Mouse (Mus musculus) layer of hippocampus, adult 2 months (tissue): ENCODE measurements around the gene Rpl41. TPM values are rescaled to one million over a fixed set of nuclear protein-coding genes. Genes with fewer than 3 reads are reported as not detected.
A peak's percentile ranks its signal among the peaks of the same experiment; 100 is the strongest.

Experiments
- DNase-seq, 2 experiments: peaks; one replicate each; pipeline ENCODE4 v3.0.0; 2022; ENCODE audit warnings: low spot score in 2 of 2
- H3K27ac ChIP-seq: fragments of 200-600 bp; 2 replicates; pipeline ENCODE4 v1.8.1; 2022
- H3K4me3 ChIP-seq: fragments of 200-600 bp; 2 replicates; pipeline ENCODE4 v1.8.1; 2022; ENCODE audit warnings: mild to moderate bottlenecking
- CTCF ChIP-seq: fragments of 200-600 bp; conservative IDR thresholded peaks from 2 replicates; pipeline ENCODE4 v1.8.1; 2022; ENCODE audit warnings: antibody characterized with exemption, mild to moderate bottlenecking, moderate library complexity
- total RNA-seq, 2 experiments: library from RNA; stranded (reverse); gene quantifications; 2 replicates each; pipeline ENCODE4 v1.2.3; 2021

The Rpl41 gene
- total RNA-seq, 2 experiments from 2014 or later, result 1,438 to 1,486 TPM

GRCm38 (mm10) chr10:128547361-128548032 is 1.6 kb downstream of the Rpl41 start, which contains the start of gene Zc3h10:
Gene Zc3h10, minus strand, starts transcription at chr10:128547774.
- peak; percentile 71 for TF ChIP-seq CTCF
- DNase-seq, result peak; percentile 92 to 98

GRCm38 (mm10) chr10:128546787-128547186 is 2.3 kb downstream of the Rpl41 start:
- Histone ChIP-seq H3K27ac (peak overlapping the region; percentile 98), H3K4me3 (peak overlapping the region; percentile 75)
- DNase-seq, result no peak
- TF ChIP-seq CTCF, result no peak

More at GRCm38 (mm10) chr10:128547361-128548032, 1.6 kb downstream of the Rpl41 start, which contains the start of gene Zc3h10:
- Histone ChIP-seq H3K27ac (peak within 1 kb of the TSS; percentile 98), H3K4me3 (peak within 1 kb of the TSS; percentile 75)

GRCm38 (mm10) chr10:128546361-128546760 is 2.7 kb downstream of the Rpl41 start:
- Histone ChIP-seq H3K27ac (peak overlapping the region; percentile 98), H3K4me3 (peak overlapping the region; percentile 75)
- TF ChIP-seq CTCF, result peak; percentile 86
- no peak for DNase-seq

- no peak overlapping the region for H3K27ac ChIP-seq
- TF ChIP-seq CTCF, result no peak
- no peak overlapping the region for H3K4me3 ChIP-seq
- no peak for DNase-seq
These were observed 3.6 kb downstream of the Rpl41 start for GRCm38 (mm10) chr10:128545570-128545898.

GRCm38 (mm10) chr10:128544674-128545569 is 4.2 kb downstream of the Rpl41 start:
- no peak for DNase-seq
- no peak overlapping the region for H3K4me3 ChIP-seq
- TF ChIP-seq CTCF, result no peak
- no peak overlapping the region for H3K27ac ChIP-seq

- DNase-seq, result no peak
- Histone ChIP-seq H3K4me3 (no peak overlapping the region), H3K27ac (no peak overlapping the region)
- TF ChIP-seq CTCF, result no peak
These were observed 4.9 kb downstream of the Rpl41 start for GRCm38 (mm10) chr10:128544151-128544657.

GRCm38 (mm10) chr10:128543100-128543499 is 6.0 kb downstream of the Rpl41 start:
- Histone ChIP-seq H3K4me3 (no peak overlapping the region), H3K27ac (no peak overlapping the region)
- TF ChIP-seq CTCF, result no peak
- no peak for DNase-seq

- no peak overlapping the region for H3K4me3 ChIP-seq
- DNase-seq, result no peak
- no peak for TF ChIP-seq CTCF
- H3K27ac ChIP-seq, result no peak overlapping the region
These were observed 10.7 kb downstream of the Rpl41 start for GRCm38 (mm10) chr10:128538340-128538870.

GRCm38 (mm10) chr10:128536266-128536940 is 12.7 kb downstream of the Rpl41 start:
- peak overlapping the region; percentile 9; the same call in 1 of the 2 replicates for H3K4me3 ChIP-seq

GRCm38 (mm10) chr10:128535624-128536265 is 13.4 kb downstream of the Rpl41 start:
- peak overlapping the region; percentile 54; the same call in 1 of the 2 replicates for H3K27ac ChIP-seq
- peak overlapping the region; percentile 9; the same call in 1 of the 2 replicates for H3K4me3 ChIP-seq

More at GRCm38 (mm10) chr10:128536266-128536940, 12.7 kb downstream of the Rpl41 start:
- peak; percentile 85 to 88 for DNase-seq
- H3K27ac ChIP-seq, result peak overlapping the region; percentile 54; the same call in 1 of the 2 replicates
- peak; percentile 97 for TF ChIP-seq CTCF

GRCm38 (mm10) chr10:128535206-128535605 is 13.9 kb downstream of the Rpl41 start:
- DNase-seq, result no peak
- no peak for TF ChIP-seq CTCF
- no peak overlapping the region for H3K27ac ChIP-seq
- H3K4me3 ChIP-seq, result no peak overlapping the region

More at GRCm38 (mm10) chr10:128535624-128536265, 13.4 kb downstream of the Rpl41 start:
- no peak for TF ChIP-seq CTCF
- no peak for DNase-seq
